Mouse (Mus musculus): ENCODE measurements around the gene Lmf1. TPM values are rescaled to one million over a fixed set of nuclear protein-coding genes. Genes with fewer than 3 reads are reported as not detected.

The Lmf1 gene
- polyA plus RNA-seq, 1 experiment from 2014 or later, result 13.4 TPM

DNA sequence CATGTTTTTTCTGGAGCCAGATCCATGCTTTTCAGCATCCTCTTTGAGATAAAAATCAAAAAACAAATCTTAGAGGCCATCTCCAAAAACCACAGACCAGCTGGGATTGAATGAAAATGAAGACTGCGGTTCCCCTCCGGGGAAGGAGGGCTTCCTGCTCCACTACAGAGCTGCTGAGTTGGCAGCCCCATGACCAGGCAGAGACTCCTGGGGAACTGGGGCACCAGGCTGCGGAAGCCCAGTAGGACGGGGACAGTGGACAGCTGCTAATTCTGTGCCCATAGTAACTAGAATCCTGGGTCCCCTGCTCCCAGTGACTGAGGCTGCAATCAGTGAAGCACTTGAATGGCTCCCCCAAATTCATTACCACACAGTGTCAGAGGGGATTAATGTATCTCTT is 102.8 kb downstream of the Lmf1 start:
- no peak for ATAC-seq (ENCODE audit: low read depth)
- Histone ChIP-seq H3K9ac (ENCODE audit: low read depth, low read length) (no peak overlapping the region), H3K9me3 (replicated peaks; ENCODE audit: control insufficient read depth, low read length) (no peaks in the 10 kb centered on the region), H3K4me2 (ENCODE audit: low read depth, low read length) (no peak overlapping the region), H3K4me1 (ENCODE audit: control insufficient read depth, low read depth, low read length) (no peaks in the 10 kb centered on the region), H3K4me3 (ENCODE audit: low read depth, low read length) (no peak overlapping the region), H3K27me3 (ENCODE audit: control insufficient read depth, insufficient read depth, low read depth, low read length) (no peaks in the 10 kb centered on the region), H3K36me3 (ENCODE audit: control insufficient read depth, insufficient read depth) (no peaks in the 10 kb centered on the region), H3K27ac (ENCODE audit: low read length) (no peak overlapping the region)
- 47% methylated on average over 4 of the region's 4 CpGs for WGBS (ENCODE audit: insufficient replicate concordance)

DNA sequence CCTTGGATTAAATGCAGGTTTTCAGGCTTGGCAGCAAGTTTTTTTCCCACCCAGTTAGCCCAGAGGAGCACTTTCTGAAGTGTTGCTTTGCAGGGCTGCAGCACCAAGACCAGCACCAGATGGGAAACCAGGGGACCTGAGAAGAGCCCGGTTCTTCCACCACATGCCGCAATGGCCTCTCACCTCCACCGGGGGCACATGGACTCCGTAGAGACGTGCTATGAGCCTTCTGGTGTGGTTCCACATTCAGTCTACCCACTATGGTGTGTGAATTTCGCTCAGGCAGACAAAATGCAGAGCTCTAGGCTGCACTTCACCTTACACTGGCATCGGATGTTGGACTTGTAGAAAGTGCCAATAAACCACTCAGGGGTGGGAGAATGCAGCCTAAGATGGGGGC is 107.4 kb downstream of the Lmf1 start:
- Histone ChIP-seq H3K4me1 (ENCODE audit: control insufficient read depth, low read depth, low read length) (no peaks in the 10 kb centered on the region), H3K27me3 (ENCODE audit: control insufficient read depth, insufficient read depth, low read depth, low read length) (no peaks in the 10 kb centered on the region), H3K27ac (ENCODE audit: low read length) (no peak overlapping the region), H3K4me3 (ENCODE audit: low read depth, low read length) (no peak overlapping the region), H3K9ac (ENCODE audit: low read depth, low read length) (no peak overlapping the region), H3K9me3 (replicated peaks; ENCODE audit: control insufficient read depth, low read length) (no peaks in the 10 kb centered on the region), H3K4me2 (ENCODE audit: low read depth, low read length) (no peak overlapping the region), H3K36me3 (ENCODE audit: control insufficient read depth, insufficient read depth) (no peaks in the 10 kb centered on the region)
- no peak for ATAC-seq (ENCODE audit: low read depth)
- WGBS (ENCODE audit: insufficient replicate concordance), result 32% methylated on average over 7 of the region's 7 CpGs

DNA sequence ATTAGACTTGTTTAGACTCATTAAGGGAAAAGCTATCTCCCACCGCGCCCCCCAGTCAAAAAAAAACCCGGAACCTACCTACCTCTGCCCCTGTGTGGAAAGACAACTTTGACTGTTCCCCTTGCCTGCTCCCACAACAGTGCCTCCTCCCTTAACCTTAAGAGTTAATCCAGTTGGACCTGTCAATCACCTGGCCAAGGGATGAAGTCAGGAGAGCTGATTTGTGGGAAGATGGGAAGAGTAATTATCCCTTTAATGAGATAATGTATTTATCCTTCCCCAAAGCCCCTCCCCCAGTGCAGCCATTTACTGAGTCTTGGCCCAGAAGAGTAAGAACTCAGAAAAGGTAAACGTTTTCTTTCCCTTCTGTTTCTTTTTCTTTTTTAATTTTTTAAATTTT is 110.0 kb downstream of the Lmf1 start:
- H3K27ac ChIP-seq (ENCODE audit: low read length), result no peak overlapping the region
- WGBS (ENCODE audit: insufficient replicate concordance), result 62% methylated on average over 4 of the region's 4 CpGs
- H3K4me1 ChIP-seq (ENCODE audit: control insufficient read depth, low read depth, low read length), result no peaks in the 10 kb centered on the region
- no peak overlapping the region for H3K4me3 ChIP-seq (ENCODE audit: low read depth, low read length)
- H3K9me3 ChIP-seq (replicated peaks; ENCODE audit: control insufficient read depth, low read length), result no peaks in the 10 kb centered on the region
- no peaks in the 10 kb centered on the region for H3K27me3 ChIP-seq (ENCODE audit: control insufficient read depth, insufficient read depth, low read depth, low read length)
- H3K9ac ChIP-seq (ENCODE audit: low read depth, low read length), result no peak overlapping the region
- H3K4me2 ChIP-seq (ENCODE audit: low read depth, low read length), result no peak overlapping the region
- H3K36me3 ChIP-seq (ENCODE audit: control insufficient read depth, insufficient read depth), result no peaks in the 10 kb centered on the region
- no peak for ATAC-seq (ENCODE audit: low read depth)

DNA sequence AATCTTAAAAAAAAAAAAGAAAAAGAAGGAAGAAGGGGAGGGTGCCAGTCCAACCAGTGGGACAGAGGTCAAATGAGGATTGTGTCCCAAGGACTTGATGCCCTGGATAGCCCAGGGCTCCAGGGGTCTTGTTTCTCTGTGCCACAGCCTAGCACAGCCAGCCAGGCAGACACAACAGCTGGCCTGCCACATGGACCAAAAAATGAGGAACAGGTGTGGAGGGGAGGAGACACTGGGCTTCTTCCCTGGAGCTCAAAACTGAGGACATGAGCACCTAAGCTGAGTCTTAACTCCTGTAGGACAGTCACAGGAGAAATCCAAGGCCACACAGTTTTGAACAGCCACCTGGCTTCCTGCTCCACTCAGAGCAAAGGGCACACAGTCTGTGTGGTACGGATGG is 117.4 kb downstream of the Lmf1 start:
- Histone ChIP-seq H3K27me3 (ENCODE audit: control insufficient read depth, insufficient read depth, low read depth, low read length) (no peaks in the 10 kb centered on the region), H3K4me1 (ENCODE audit: control insufficient read depth, low read depth, low read length) (no peaks in the 10 kb centered on the region), H3K36me3 (ENCODE audit: control insufficient read depth, insufficient read depth) (no peaks in the 10 kb centered on the region), H3K4me2 (ENCODE audit: low read depth, low read length) (no peak overlapping the region), H3K4me3 (ENCODE audit: low read depth, low read length) (no peak overlapping the region), H3K9me3 (replicated peaks; ENCODE audit: control insufficient read depth, low read length) (no peaks in the 10 kb centered on the region), H3K9ac (ENCODE audit: low read depth, low read length) (no peak overlapping the region), H3K27ac (ENCODE audit: low read length) (no peak overlapping the region)
- no peak for ATAC-seq (ENCODE audit: low read depth)
- 23% methylated on average over 1 of the region's 1 CpGs for WGBS (ENCODE audit: insufficient replicate concordance)

DNA sequence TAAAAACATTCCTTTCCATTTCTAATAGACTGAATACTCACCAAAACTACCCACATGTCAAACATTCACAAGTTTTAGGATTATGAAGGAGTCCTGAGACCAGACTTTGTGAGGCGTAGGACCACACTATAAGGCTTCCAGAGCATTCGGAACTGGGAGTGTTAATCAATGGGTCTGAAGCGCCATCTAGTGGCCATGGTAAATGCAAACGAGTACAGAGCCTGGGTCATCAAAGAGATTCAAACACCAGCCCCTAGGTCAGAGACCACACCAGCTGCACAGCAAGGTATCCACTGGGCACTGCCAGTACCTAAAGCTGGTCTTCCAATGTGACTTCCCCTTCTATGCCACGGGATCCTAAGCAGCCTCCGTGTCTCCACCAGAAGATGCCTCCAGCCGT is 119.6 kb downstream of the Lmf1 start:
- no peak overlapping the region for H3K4me2 ChIP-seq (ENCODE audit: low read depth, low read length)
- no peaks in the 10 kb centered on the region for H3K9me3 ChIP-seq (replicated peaks; ENCODE audit: control insufficient read depth, low read length)
- H3K36me3 ChIP-seq (ENCODE audit: control insufficient read depth, insufficient read depth), result no peaks in the 10 kb centered on the region
- ATAC-seq (ENCODE audit: low read depth), result no peak
- no peak overlapping the region for H3K27ac ChIP-seq (ENCODE audit: low read length)
- WGBS (ENCODE audit: insufficient replicate concordance), result 14% methylated on average over 7 of the region's 7 CpGs
- H3K4me3 ChIP-seq (ENCODE audit: low read depth, low read length), result no peak overlapping the region
- H3K4me1 ChIP-seq (ENCODE audit: control insufficient read depth, low read depth, low read length), result no peaks in the 10 kb centered on the region
- H3K9ac ChIP-seq (ENCODE audit: low read depth, low read length), result no peak overlapping the region
- no peaks in the 10 kb centered on the region for H3K27me3 ChIP-seq (ENCODE audit: control insufficient read depth, insufficient read depth, low read depth, low read length)

DNA sequence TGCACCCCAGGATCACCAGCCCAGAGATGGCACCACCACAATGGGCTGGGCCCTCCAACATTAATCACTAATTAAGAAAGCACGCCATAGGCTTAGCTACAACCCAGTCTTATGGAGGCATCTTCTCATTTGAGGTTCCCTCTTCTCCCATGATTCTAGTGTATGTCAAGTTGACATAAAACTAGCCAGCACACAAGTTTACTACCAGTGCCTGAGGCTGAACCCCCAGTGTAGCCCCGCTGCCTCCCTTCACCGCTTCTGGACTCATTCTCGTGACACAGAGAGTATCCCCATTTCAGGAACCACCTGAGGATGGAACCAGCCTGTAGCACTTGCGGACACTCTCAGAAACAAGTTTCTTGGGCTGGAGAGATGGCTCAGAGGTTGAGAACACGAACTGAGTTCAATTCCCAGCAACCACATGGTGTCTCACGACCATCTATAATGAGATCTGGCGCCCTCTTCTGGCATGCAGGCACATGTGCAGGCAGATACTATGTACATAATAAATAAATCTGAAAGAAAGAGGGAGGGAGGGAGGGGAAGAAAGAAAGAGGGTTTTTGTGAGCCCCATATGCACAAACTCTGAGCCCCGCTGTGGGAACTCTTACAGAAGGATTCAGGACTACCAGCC is 122.1 kb downstream of the Lmf1 start:
- no peaks in the 10 kb centered on the region for H3K36me3 ChIP-seq (ENCODE audit: control insufficient read depth, insufficient read depth)
- H3K4me1 ChIP-seq (ENCODE audit: control insufficient read depth, low read depth, low read length), result no peaks in the 10 kb centered on the region
- no peaks in the 10 kb centered on the region for H3K27me3 ChIP-seq (ENCODE audit: control insufficient read depth, insufficient read depth, low read depth, low read length)
- no peak overlapping the region for H3K27ac ChIP-seq (ENCODE audit: low read length)
- no peak overlapping the region for H3K9ac ChIP-seq (ENCODE audit: low read depth, low read length)
- no peaks in the 10 kb centered on the region for H3K9me3 ChIP-seq (replicated peaks; ENCODE audit: control insufficient read depth, low read length)
- WGBS (ENCODE audit: insufficient replicate concordance), result 49% methylated on average over 9 of the region's 9 CpGs
- no peak for ATAC-seq (ENCODE audit: low read depth)
- H3K4me2 ChIP-seq (ENCODE audit: low read depth, low read length), result no peak overlapping the region
- H3K4me3 ChIP-seq (ENCODE audit: low read depth, low read length), result no peak overlapping the region

DNA sequence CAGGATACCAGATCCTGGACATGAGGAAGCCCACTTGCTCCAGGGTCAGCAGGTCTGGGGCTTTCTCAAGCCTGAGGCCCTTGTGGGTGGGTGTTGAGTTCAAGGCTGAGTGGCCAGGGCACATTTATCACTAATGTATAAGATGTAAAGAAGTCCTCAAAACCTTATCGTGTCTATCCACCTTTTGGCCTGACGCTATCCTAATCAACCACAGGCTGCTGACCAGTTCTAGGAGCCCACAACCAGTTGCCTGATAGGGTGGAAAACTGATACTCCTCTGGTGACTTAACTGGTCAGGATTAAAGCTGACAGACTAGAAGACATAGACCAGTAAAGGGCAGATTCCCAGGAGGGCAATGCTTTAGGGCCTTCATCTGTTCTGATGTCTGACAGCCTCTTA is 131.1 kb downstream of the Lmf1 start:
- H3K4me3 ChIP-seq (ENCODE audit: low read depth, low read length), result no peak overlapping the region
- H3K27me3 ChIP-seq (ENCODE audit: control insufficient read depth, insufficient read depth, low read depth, low read length), result no peaks in the 10 kb centered on the region
- no peak overlapping the region for H3K9ac ChIP-seq (ENCODE audit: low read depth, low read length)
- ATAC-seq (ENCODE audit: low read depth), result no peak
- no peak overlapping the region for H3K4me2 ChIP-seq (ENCODE audit: low read depth, low read length)
- H3K4me1 ChIP-seq (ENCODE audit: control insufficient read depth, low read depth, low read length), result no peaks in the 10 kb centered on the region
- 70% methylated on average over 2 of the region's 2 CpGs for WGBS (ENCODE audit: insufficient replicate concordance)
- no peaks in the 10 kb centered on the region for H3K36me3 ChIP-seq (ENCODE audit: control insufficient read depth, insufficient read depth)
- no peak overlapping the region for H3K27ac ChIP-seq (ENCODE audit: low read length)
- H3K9me3 ChIP-seq (replicated peaks; ENCODE audit: control insufficient read depth, low read length), result no peaks in the 10 kb centered on the region

DNA sequence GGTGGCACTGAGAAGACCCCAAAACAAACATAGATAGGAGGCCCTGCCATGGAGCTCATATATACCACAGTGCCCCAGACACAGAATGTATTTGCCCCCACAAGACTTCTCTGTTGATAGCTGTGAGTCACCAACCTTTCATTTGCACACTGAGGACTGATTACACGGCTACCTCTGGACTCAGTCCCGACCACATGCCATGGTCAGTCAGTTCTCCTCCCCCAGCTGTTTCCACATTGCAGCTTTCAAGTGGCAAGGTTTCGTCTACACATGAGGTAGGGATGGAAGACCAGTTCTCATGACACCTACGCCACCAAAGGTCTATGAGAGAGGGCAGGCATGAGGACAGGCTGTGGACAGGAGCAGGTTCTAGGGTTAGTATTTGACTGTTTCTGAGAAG is 132.3 kb downstream of the Lmf1 start:
- H3K4me3 ChIP-seq (ENCODE audit: low read depth, low read length), result no peak overlapping the region
- H3K9me3 ChIP-seq (replicated peaks; ENCODE audit: control insufficient read depth, low read length), result no peaks in the 10 kb centered on the region
- H3K9ac ChIP-seq (ENCODE audit: low read depth, low read length), result no peak overlapping the region
- 37% methylated on average over 4 of the region's 4 CpGs for WGBS (ENCODE audit: insufficient replicate concordance)
- H3K27me3 ChIP-seq (ENCODE audit: control insufficient read depth, insufficient read depth, low read depth, low read length), result peaks cover 6% of the 10 kb centered on the region; the same call in 1 of the 2 replicates
- H3K36me3 ChIP-seq (ENCODE audit: control insufficient read depth, insufficient read depth), result no peaks in the 10 kb centered on the region
- H3K4me1 ChIP-seq (ENCODE audit: control insufficient read depth, low read depth, low read length), result no peaks in the 10 kb centered on the region
- no peak overlapping the region for H3K4me2 ChIP-seq (ENCODE audit: low read depth, low read length)
- no peak for ATAC-seq (ENCODE audit: low read depth)
- H3K27ac ChIP-seq (ENCODE audit: low read length), result no peak overlapping the region

All from liver, embryonic 16.5 days (tissue).